Mouse (Mus musculus) 416B (cell line): ENCODE results near the gene Atrnl1.

Experiments
- DNase-seq: peaks from one replicate; pipeline ENCODE4 v3.0.0; 2011; ENCODE audit warnings: low read depth

Atrnl1 gene

GRCm38 (mm10) chr19:58119681-58120173 is 508.9 kb downstream of the Atrnl1 start:
- DNase-seq, result no peak

- DNase-seq, result no peak
These were observed 509.8 kb downstream of the Atrnl1 start for GRCm38 (mm10) chr19:58120661-58121060.

- no peak for DNase-seq
These were observed 510.8 kb downstream of the Atrnl1 start for GRCm38 (mm10) chr19:58121628-58122027.

GRCm38 (mm10) chr19:58123620-58124019 is 512.8 kb downstream of the Atrnl1 start:
- DNase-seq, result peak; percentile 9

GRCm38 (mm10) chr19:58124566-58124965 is 513.7 kb downstream of the Atrnl1 start:
- DNase-seq, result no peak

- no peak for DNase-seq
These were observed 514.2 kb downstream of the Atrnl1 start for GRCm38 (mm10) chr19:58125010-58125409.

GRCm38 (mm10) chr19:58131896-58132295 is 521.1 kb downstream of the Atrnl1 start:
- DNase-seq, result peak; percentile 46

GRCm38 (mm10) chr19:58140191-58140784 is 529.5 kb downstream of the Atrnl1 start:
- DNase-seq, result no peak

- DNase-seq, result peak; percentile 53
These were observed 533.1 kb downstream of the Atrnl1 start for GRCm38 (mm10) chr19:58143853-58144454.

- DNase-seq, result no peak
These were observed 534.7 kb downstream of the Atrnl1 start for GRCm38 (mm10) chr19:58145521-58145920.

GRCm38 (mm10) chr19:58151257-58151656 is 540.4 kb downstream of the Atrnl1 start:
- no peak for DNase-seq

- DNase-seq, result no peak
These were observed 550.7 kb downstream of the Atrnl1 start for GRCm38 (mm10) chr19:58161569-58161968.

- DNase-seq, result no peak
These were observed 554.2 kb downstream of the Atrnl1 start for GRCm38 (mm10) chr19:58164896-58165634.

- DNase-seq, result no peak
These were observed 554.8 kb downstream of the Atrnl1 start for GRCm38 (mm10) chr19:58165635-58166015.

GRCm38 (mm10) chr19:58166147-58166546 is 555.3 kb downstream of the Atrnl1 start:
- no peak for DNase-seq

GRCm38 (mm10) chr19:58178410-58178809 is 567.6 kb downstream of the Atrnl1 start:
- no peak for DNase-seq

- no peak for DNase-seq
These were observed 569.9 kb downstream of the Atrnl1 start for GRCm38 (mm10) chr19:58180773-58181172.
